Mouse (Mus musculus): ENCODE data around the gene Abcc8. TPM values are rescaled to one million over a fixed set of nuclear protein-coding genes. Genes with fewer than 3 reads are reported as not detected.

Gene Abcc8
- polyA plus RNA-seq, 1 experiment from 2014 or later, result 1.8 TPM

GRCm38 (mm10) chr7:46086378-46086777, 93.5 kb downstream of the Abcc8 start:
- no peaks in the 10 kb centered on the region for H3K9me3 ChIP-seq (ENCODE audit: control insufficient read depth)
- no peak overlapping the region for H3K9ac ChIP-seq (ENCODE audit: low read depth, low read length)
- no peak for ATAC-seq
- no peak overlapping the region for H3K27ac ChIP-seq (ENCODE audit: low read depth, low read length)
- H3K4me1 ChIP-seq (replicated peaks; ENCODE audit: control insufficient read depth, insufficient read depth, low read length), result peaks cover 8% of the 10 kb centered on the region; the same call in 1 of the 2 replicates
- WGBS, result 79% methylated on average over 6 of the region's 6 CpGs
- peaks cover 31% of the 10 kb centered on the region for H3K36me3 ChIP-seq (ENCODE audit: control insufficient read depth, insufficient read depth)
- no peaks in the 10 kb centered on the region for H3K27me3 ChIP-seq (replicated peaks; ENCODE audit: control insufficient read depth, insufficient read depth, low read length)
- no peak overlapping the region for H3K4me3 ChIP-seq (ENCODE audit: low read depth, low read length)
- H3K4me2 ChIP-seq (replicated peaks; ENCODE audit: low read depth), result no peak overlapping the region
- no peak for TF ChIP-seq CTCF (IDR thresholded peaks at IDR 0.05; ENCODE audit: low read depth)

- Histone ChIP-seq H3K9ac (ENCODE audit: low read depth, low read length) (no peak overlapping the region), H3K9me3 (ENCODE audit: control insufficient read depth) (no peaks in the 10 kb centered on the region), H3K4me1 (replicated peaks; ENCODE audit: control insufficient read depth, insufficient read depth, low read length) (peaks cover 8% of the 10 kb centered on the region; the same call in 1 of the 2 replicates), H3K27ac (ENCODE audit: low read depth, low read length) (peak overlapping the region; percentile 60), H3K36me3 (ENCODE audit: control insufficient read depth, insufficient read depth) (peaks cover 45% of the 10 kb centered on the region), H3K4me2 (replicated peaks; ENCODE audit: low read depth) (peak overlapping the region; percentile 46), H3K27me3 (replicated peaks; ENCODE audit: control insufficient read depth, insufficient read depth, low read length) (no peaks in the 10 kb centered on the region), H3K4me3 (ENCODE audit: low read depth, low read length) (no peak overlapping the region)
- 23% methylated on average over 16 of the region's 16 CpGs for WGBS
- no peak for TF ChIP-seq CTCF (IDR thresholded peaks at IDR 0.05; ENCODE audit: low read depth)
- ATAC-seq, result peak; percentile 87
These were observed 94.9 kb downstream of the Abcc8 start for GRCm38 (mm10) chr7:46084839-46085513.

- Histone ChIP-seq H3K36me3 (ENCODE audit: control insufficient read depth, insufficient read depth) (peaks cover 54% of the 10 kb centered on the region), H3K9ac (ENCODE audit: low read depth, low read length) (no peak overlapping the region), H3K27ac (ENCODE audit: low read depth, low read length) (no peak overlapping the region), H3K4me2 (replicated peaks; ENCODE audit: low read depth) (no peak overlapping the region), H3K4me3 (ENCODE audit: low read depth, low read length) (no peak overlapping the region), H3K4me1 (replicated peaks; ENCODE audit: control insufficient read depth, insufficient read depth, low read length) (peaks cover 8% of the 10 kb centered on the region; the same call in 1 of the 2 replicates), H3K9me3 (ENCODE audit: control insufficient read depth) (no peaks in the 10 kb centered on the region), H3K27me3 (replicated peaks; ENCODE audit: control insufficient read depth, insufficient read depth, low read length) (no peaks in the 10 kb centered on the region)
- 68% methylated on average over 10 of the region's 10 CpGs for WGBS
- ATAC-seq, result no peak
- no peak for TF ChIP-seq CTCF (IDR thresholded peaks at IDR 0.05; ENCODE audit: low read depth)
These were observed 95.8 kb downstream of the Abcc8 start for GRCm38 (mm10) chr7:46084024-46084423.

GRCm38 (mm10) chr7:46077675-46078074, 102.2 kb downstream of the Abcc8 start:
- Histone ChIP-seq H3K27me3 (replicated peaks; ENCODE audit: control insufficient read depth, insufficient read depth, low read length) (no peaks in the 10 kb centered on the region), H3K9me3 (ENCODE audit: control insufficient read depth) (no peaks in the 10 kb centered on the region), H3K4me3 (ENCODE audit: low read depth, low read length) (no peak overlapping the region), H3K9ac (ENCODE audit: low read depth, low read length) (no peak overlapping the region), H3K4me1 (replicated peaks; ENCODE audit: control insufficient read depth, insufficient read depth, low read length) (no peaks in the 10 kb centered on the region), H3K4me2 (replicated peaks; ENCODE audit: low read depth) (no peak overlapping the region), H3K36me3 (ENCODE audit: control insufficient read depth, insufficient read depth) (peaks cover 83% of the 10 kb centered on the region), H3K27ac (ENCODE audit: low read depth, low read length) (no peak overlapping the region)
- no peak for ATAC-seq
- WGBS, result 83% methylated on average over 12 of the region's 12 CpGs
- TF ChIP-seq CTCF (IDR thresholded peaks at IDR 0.05; ENCODE audit: low read depth), result no peak

GRCm38 (mm10) chr7:46076844-46077243, 103.0 kb downstream of the Abcc8 start:
- H3K9ac ChIP-seq (ENCODE audit: low read depth, low read length), result no peak overlapping the region
- 77% methylated on average over 7 of the region's 7 CpGs for WGBS
- TF ChIP-seq CTCF (IDR thresholded peaks at IDR 0.05; ENCODE audit: low read depth), result no peak
- no peak overlapping the region for H3K27ac ChIP-seq (ENCODE audit: low read depth, low read length)
- H3K4me3 ChIP-seq (ENCODE audit: low read depth, low read length), result no peak overlapping the region
- no peak overlapping the region for H3K4me2 ChIP-seq (replicated peaks; ENCODE audit: low read depth)
- peaks cover 83% of the 10 kb centered on the region for H3K36me3 ChIP-seq (ENCODE audit: control insufficient read depth, insufficient read depth)
- no peaks in the 10 kb centered on the region for H3K27me3 ChIP-seq (replicated peaks; ENCODE audit: control insufficient read depth, insufficient read depth, low read length)
- no peak for ATAC-seq
- H3K9me3 ChIP-seq (ENCODE audit: control insufficient read depth), result no peaks in the 10 kb centered on the region
- no peaks in the 10 kb centered on the region for H3K4me1 ChIP-seq (replicated peaks; ENCODE audit: control insufficient read depth, insufficient read depth, low read length)

GRCm38 (mm10) chr7:46068831-46069230, 111.0 kb downstream of the Abcc8 start:
- Histone ChIP-seq H3K27me3 (replicated peaks; ENCODE audit: control insufficient read depth, insufficient read depth, low read length) (no peaks in the 10 kb centered on the region), H3K27ac (ENCODE audit: low read depth, low read length) (no peak overlapping the region), H3K4me1 (replicated peaks; ENCODE audit: control insufficient read depth, insufficient read depth, low read length) (no peaks in the 10 kb centered on the region), H3K36me3 (ENCODE audit: control insufficient read depth, insufficient read depth) (peaks cover 96% of the 10 kb centered on the region), H3K9me3 (ENCODE audit: control insufficient read depth) (no peaks in the 10 kb centered on the region), H3K4me3 (ENCODE audit: low read depth, low read length) (no peak overlapping the region), H3K4me2 (replicated peaks; ENCODE audit: low read depth) (no peak overlapping the region), H3K9ac (ENCODE audit: low read depth, low read length) (no peak overlapping the region)
- TF ChIP-seq CTCF (IDR thresholded peaks at IDR 0.05; ENCODE audit: low read depth), result no peak
- WGBS, result 96% methylated on average over 8 of the region's 8 CpGs
- no peak for ATAC-seq

All from intestine, postnatal 0 days (tissue).